Mouse (Mus musculus) erythroblast, embryonic 14.5 days (primary cell): ENCODE data around the gene Hoxb4.

Experiments
- GATA1 ChIP-seq: IDR thresholded peaks from 2 replicates; pipeline ENCODE4 v1.6.1; 2012; ENCODE audit warnings: low read length, inconsistent platforms, mixed read lengths
- TAL1 ChIP-seq: IDR thresholded peaks from 3 replicates; pipeline ENCODE4 v1.6.1; 2012; ENCODE audit warnings: low read length, inconsistent platforms, mixed read lengths

GRCm38 (mm10) chr11:96322738-96323137, 4.7 kb downstream of the Hoxb4 start:
- TF ChIP-seq TAL1 (no peak), GATA1 (no peak)
